In genomic region chr10:96901150-96901549, GRCm38 (mm10) we compare ENCODE assay signal across 26 mouse cellular contexts.
"Had no signal": no experiment of that assay in that cellular context is flagged by ENCODE, and none has a peak within 500 bp of the region (broad histone marks: within the 10 kb centered on the region; RNA-seq: fewer than 3 reads in every experiment).

No protein-coding gene starts in this region.

- H3K4me3 ChIP-seq: gastrocnemius, adult 2 months; heart, adult 2 months; heart, embryonic 13.5 days; heart, embryonic 15.5 days; hindbrain, embryonic 13.5 days; hindbrain, embryonic 15.5 days; layer of hippocampus, adult 2 months; left cerebral cortex, adult 2 months; limb, embryonic 10.5 days; limb, embryonic 12.5 days; liver, embryonic 13.5 days had no signal

- H3K36me3 ChIP-seq: heart, embryonic 13.5 days; heart, embryonic 15.5 days; hindbrain, embryonic 13.5 days; hindbrain, embryonic 15.5 days; limb, embryonic 10.5 days; limb, embryonic 12.5 days; liver, embryonic 13.5 days had no signal

- H3K27me3 ChIP-seq: heart, embryonic 13.5 days; heart, embryonic 15.5 days; hindbrain, embryonic 13.5 days; hindbrain, embryonic 15.5 days; limb, embryonic 12.5 days; liver, embryonic 13.5 days had no signal

- H3K9me3 ChIP-seq: heart, embryonic 13.5 days; heart, embryonic 15.5 days; hindbrain, embryonic 13.5 days; hindbrain, embryonic 15.5 days; limb, embryonic 10.5 days; limb, embryonic 12.5 days; liver, embryonic 13.5 days had no signal

- ATAC-seq: hindbrain, postnatal 0 days; intestine, embryonic 16.5 days had no signal

- H3K9ac ChIP-seq: heart, embryonic 13.5 days; heart, embryonic 15.5 days; hindbrain, embryonic 13.5 days; hindbrain, embryonic 15.5 days; limb, embryonic 12.5 days; liver, embryonic 13.5 days had no signal

- H3K4me2 ChIP-seq: heart, embryonic 11.5 days; heart, embryonic 13.5 days; heart, embryonic 15.5 days; hindbrain, embryonic 13.5 days; hindbrain, embryonic 15.5 days; limb, embryonic 12.5 days; liver, embryonic 13.5 days had no signal

- DNase-seq: gastrocnemius, adult 2 months; gastrocnemius, postnatal 10 days; gastrocnemius, postnatal 25 days; heart, adult 11 months; heart, adult 2 months; heart, postnatal 14 days; heart, postnatal 36 days; kidney, adult 11 months; kidney, adult 8-10 months; kidney, postnatal 10 days; kidney, postnatal 25 days; kidney, postnatal 4 days; layer of hippocampus, postnatal 36 days; liver; liver, embryonic 13.5 days had no signal

- H3K4me1 ChIP-seq: hindbrain, embryonic 13.5 days; hindbrain, embryonic 15.5 days; limb, embryonic 10.5 days; limb, embryonic 12.5 days; liver, embryonic 13.5 days had no signal

- H3K27ac ChIP-seq: gastrocnemius, adult 2 months; heart, adult 2 months; heart, embryonic 13.5 days; heart, embryonic 15.5 days; hindbrain, embryonic 13.5 days; hindbrain, embryonic 15.5 days; hindbrain, postnatal 0 days; layer of hippocampus, adult 2 months; left cerebral cortex, adult 2 months; limb, embryonic 10.5 days; limb, embryonic 12.5 days; liver, embryonic 13.5 days had no signal
